Mouse (Mus musculus): Measurements from ENCODE around the gene Acta2.

Acta2 gene

DNA sequence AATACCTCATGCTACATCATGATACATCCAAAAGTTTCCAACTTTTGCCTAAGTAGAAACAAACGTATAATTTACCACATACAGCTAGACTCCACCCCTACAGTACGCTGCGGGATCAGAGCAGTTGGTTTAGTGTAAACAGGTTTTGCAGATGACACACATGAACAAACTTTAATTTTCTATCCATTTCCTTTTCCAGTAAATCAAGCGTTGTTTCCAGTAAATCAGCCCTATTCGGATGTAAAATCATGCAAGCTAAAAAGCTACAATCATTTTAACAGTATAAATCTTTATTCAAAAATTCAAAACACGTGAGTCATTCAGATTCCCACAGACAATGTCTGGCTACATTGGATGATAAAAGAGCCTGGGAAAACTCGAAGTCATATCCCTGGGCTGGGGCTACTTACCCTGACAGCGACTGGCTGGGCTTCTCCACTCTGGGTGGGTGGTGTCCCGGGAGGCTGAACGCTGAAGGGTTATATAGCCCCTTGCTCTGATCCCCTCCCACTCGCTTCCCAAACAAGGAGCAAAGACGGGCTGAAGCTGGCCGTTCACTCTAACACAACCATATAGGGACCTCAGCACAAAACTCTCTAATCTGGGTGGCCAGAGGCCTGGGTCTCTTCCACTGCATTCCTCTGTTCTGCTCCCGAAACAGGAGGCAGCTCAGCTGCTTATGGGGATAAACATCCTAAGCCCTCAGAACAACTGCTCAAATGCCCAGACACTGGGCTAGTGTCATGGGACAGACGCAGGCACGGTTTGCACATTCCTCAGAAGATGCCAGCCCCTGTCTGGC is at the start of gene Acta2:
Gene Acta2, minus strand, starts transcription at position 711 of the 802 bp plus-strand sequence.
- no peak for DNase-seq (ENCODE audit: low read depth, low spot score)

DNA sequence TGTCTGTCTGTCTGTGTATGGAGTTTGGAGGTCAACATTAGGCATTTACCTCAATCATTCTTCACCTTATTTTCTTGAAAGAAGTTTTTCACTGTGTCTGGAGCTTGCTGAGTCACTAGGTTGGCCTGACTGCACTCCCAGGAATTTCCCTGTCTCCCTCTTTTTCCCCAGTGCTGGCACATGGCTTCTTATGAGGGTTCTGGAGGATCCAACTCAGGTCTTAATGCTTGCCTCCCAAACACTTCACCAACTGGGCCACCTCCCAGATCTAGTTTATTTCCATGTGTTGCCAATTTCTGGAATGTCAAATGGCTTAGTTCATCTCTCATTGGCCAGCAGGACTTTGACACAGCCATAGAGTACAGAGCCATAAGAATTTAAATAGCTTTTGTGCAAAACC is 49.5 kb upstream of the Acta2 start:
- no peak for DNase-seq (ENCODE audit: low read depth, low spot score)

DNA sequence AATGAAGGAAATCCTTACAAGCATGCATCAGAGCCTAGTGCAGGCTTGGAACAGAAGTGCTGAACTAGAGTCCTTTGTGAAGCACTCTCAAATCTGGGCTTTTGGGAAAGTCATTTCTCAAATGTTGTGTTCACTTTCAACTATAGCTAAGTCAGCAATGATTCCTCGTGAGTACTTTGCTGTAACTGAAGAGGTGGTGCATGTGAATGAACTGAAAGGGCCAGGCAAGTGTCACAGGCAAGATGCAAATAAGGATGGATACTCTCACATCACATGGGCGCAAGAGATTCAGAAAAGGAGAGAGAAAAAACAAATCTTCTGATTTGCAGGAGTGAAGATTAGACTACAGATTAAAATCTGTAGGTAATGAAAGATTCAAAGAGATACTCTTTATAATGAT is 45.0 kb upstream of the Acta2 start:
- DNase-seq (ENCODE audit: low read depth, low spot score): no peak

DNA sequence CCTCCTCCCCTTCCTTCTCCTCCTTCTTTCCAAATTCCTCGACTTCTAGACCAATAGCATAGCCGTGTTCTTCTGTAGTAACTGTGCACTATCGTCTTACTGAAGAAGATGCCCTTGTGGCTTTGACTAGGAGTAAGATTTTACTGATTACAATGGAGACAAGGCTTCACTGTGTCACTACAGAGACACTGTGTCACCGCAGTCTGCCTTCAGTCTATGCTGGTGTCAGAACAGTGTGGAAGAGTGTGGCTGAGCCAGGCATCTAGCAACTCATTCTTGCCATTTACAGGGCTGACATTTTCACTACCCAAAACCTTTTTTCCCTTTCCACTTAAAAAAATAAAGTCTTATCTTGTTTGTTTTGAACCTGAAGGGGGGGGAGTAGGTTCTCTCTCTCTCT is 43.8 kb upstream of the Acta2 start:
- DNase-seq (ENCODE audit: low read depth, low spot score): no peak

DNA sequence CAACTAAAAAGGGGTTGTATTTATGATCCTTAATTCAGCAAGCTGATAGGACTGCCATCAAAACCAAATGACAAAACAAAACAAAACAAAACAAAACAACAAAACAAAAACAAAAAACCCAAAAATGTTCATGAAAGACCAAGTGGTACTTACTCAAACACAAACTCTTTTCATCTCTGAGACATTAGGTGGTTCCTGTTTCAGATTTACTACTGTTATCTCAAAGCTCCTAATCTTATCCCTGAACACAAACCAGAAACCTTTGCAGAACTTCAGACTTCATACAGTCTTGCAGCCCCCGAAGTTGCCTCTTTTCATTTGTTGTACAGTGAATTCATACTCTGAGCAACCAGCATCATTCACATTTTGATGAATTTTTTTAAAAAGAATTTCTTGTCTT is 43.1 kb upstream of the Acta2 start:
- no peak for DNase-seq (ENCODE audit: low read depth, low spot score)

DNA sequence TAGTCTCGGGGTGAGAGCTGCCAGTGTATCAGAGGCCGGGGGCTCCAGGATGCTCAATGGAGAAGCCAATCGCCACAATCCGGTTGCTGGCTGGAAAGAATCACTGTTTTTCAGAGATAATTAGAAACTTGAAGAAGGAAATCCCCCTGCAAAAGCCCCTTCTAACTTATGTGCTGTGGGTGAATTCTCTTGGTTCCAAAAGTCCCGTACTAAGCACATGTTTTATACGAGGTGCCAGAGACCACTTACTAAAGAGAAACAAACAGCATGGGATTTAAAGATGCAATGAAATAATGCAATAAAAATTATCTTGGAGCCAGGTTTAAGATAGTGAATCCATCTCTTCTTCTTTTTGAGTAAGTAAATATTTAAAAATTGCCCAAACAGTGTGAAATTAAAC is 40.1 kb upstream of the Acta2 start:
- no peak for DNase-seq (ENCODE audit: low read depth, low spot score)

DNA sequence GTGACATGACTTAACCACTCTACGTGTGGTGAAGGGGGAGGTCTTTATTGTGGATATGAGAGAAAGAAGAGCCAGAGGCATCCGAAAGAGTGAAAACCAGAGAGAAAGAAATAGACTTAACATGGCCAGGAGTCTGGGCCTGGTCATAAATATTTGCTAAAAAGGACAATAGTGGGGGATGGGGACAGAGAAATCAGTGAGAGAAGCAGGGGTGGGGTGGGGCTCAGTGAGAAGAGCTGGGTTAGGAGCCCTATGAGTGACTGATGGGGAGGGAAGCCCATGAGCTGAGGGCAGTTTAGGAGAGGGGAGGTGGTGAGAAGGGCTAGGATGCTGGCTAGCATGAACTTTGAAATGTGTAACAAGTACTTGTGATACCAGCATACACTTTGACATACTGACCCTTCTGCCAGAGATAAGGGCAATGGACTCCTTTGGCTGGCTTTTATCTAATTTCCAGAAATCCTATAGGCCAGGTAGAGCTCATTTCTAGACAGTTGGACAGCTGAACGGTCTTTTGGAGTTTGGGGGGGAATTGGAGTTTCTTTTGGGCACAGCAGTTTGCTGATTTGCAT is 38.1 kb upstream of the Acta2 start:
- no peak for DNase-seq (ENCODE audit: low read depth, low spot score)

DNA sequence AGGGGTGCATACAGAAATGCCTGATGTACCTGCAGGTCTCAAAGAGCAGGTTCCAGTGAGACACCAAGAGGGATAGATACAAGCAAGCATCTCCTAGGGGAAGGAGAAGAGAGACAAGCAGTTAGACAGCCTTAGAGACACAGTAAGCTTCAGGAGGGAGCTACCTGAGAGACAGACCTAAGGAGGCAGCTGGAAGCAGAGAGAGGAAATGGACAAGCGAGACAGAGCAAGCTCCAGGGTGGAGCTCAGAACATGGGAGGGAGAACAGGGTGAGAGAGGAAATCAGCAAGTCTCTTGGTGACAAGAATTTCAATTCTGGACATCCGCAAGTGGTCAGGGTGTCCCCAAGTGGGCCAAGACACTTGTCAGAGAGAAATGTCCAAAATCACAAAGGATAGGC is 37.3 kb upstream of the Acta2 start:
- DNase-seq (ENCODE audit: low read depth, low spot score): no peak

DNA sequence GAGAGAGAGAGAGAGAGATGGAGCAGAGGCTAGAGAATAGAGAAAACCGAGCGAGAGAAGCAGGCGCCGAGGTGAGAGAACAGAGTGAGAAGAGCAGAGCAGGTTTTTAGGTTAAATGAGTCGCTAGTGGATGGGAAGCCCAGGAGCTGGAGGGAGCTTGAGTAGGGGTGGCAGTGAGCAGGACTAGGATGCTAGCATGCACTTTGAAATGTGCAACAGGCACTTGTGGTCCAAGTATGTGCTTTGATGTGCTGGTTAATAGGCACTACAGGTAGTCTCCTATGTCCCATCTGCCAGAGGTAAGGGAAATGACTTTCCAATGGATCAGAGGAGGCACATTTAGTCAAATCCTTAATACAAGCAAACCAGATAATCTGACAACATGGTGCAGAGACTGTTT is 36.6 kb upstream of the Acta2 start:
- no peak for DNase-seq (ENCODE audit: low read depth, low spot score)

DNA sequence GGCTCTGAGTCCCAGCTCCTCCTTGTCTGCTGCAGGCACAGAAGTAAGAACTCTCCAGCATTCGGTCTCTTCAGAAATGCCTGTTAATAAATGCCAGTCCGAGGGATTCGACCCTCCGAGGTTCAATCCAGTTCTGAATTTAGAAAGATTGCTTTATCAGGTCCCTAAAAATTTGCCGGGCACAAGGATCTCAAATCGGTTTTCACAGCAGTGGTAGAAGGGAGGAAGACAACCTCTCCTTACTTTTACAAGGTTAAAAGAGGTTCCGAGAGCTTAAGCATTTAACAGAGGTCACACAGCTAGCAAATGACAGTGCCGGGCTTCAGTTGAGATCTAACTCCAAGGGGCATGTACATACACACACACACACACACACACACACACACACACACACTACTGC is 36.0 kb upstream of the Acta2 start:
- DNase-seq (ENCODE audit: low read depth, low spot score): no peak

DNA sequence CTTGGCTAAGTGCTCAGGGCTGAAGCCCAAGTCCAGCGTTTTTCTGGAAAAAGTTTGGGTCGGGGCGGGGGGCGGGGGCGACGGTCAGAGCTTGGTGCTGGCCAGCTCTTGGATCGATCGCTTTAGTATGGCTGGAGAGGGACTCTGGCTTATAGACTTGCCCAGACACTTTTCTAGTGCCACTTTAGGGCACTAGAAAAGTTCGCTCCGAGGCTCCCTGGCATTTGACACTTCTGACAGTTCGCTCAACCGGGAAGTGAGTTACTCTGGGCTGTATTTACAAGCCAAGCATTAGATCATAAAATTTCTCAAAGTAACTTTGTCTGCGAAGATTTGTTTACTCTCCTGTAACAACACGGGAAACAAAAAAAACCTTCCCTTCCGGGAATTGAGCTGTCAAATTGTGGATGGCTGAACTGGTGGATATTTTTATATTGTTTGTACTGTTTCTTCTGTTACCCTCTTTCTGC is 35.5 kb upstream of the Acta2 start:
- DNase-seq (ENCODE audit: low read depth, low spot score): no peak

DNA sequence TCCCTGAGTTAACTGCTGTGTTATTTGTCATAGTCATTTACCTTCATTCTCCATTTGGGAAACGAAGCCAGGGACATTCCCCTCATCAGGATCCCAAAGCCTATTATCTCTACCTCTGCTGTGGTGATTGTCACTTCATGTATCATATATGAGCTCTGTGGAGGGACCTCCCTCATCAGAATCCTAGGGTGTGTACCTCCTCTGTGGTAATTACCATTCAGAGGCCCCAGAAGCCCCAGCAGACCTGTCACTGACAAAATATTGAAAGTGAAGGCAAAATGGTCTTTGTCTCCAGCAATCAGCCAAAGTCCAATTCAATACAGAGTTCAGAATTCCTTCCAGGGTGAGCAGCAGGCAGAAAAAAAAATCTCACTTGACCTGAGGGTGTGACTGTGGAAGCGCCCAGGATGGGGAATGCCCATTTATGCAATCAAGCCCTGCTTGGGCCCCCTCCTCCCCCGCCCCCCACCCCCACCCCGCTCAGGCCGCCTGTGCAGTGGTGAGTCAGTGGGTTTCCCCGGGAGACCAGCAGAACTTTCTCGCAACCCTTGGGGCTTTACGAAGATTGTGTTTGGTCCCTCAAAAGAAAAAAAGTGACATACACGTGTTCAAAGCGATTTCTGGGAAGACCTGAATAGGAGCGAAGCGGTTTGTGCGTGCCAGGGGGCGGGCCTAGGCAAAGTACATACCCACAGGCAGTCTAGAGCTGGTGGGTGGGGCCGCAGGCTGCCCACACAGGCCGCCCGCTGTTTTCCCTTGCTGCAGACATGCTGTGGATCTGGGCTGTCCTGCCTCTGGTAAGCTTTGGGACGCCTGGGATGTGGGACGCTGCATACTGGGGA is 34.8 kb upstream of the Acta2 start, which contains the start of gene Fas:
Gene Fas, plus strand, starts transcription at position 719 of the 842 bp plus-strand sequence.
- no peak for DNase-seq (ENCODE audit: low read depth, low spot score)

DNA sequence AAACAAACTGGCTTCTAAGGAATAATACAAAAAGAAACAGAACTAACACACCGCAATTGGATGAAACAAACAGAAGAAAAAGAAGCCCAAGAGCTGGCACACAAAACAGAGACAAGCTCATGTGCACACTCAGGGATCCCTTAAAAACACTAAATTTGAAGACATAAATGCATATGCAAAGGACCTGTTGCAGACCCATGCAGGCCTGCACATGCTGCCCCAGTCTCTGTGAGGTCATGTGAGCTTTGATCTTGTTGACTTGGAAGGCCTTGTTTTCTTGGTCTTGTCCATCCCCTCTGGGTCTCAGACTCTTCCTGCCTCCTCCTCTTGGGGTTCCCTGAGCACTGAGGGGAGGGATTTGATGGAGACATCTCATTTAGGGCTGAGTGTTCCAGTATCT is 33.3 kb upstream of the Acta2 start:
- no peak for DNase-seq (ENCODE audit: low read depth, low spot score)

DNA sequence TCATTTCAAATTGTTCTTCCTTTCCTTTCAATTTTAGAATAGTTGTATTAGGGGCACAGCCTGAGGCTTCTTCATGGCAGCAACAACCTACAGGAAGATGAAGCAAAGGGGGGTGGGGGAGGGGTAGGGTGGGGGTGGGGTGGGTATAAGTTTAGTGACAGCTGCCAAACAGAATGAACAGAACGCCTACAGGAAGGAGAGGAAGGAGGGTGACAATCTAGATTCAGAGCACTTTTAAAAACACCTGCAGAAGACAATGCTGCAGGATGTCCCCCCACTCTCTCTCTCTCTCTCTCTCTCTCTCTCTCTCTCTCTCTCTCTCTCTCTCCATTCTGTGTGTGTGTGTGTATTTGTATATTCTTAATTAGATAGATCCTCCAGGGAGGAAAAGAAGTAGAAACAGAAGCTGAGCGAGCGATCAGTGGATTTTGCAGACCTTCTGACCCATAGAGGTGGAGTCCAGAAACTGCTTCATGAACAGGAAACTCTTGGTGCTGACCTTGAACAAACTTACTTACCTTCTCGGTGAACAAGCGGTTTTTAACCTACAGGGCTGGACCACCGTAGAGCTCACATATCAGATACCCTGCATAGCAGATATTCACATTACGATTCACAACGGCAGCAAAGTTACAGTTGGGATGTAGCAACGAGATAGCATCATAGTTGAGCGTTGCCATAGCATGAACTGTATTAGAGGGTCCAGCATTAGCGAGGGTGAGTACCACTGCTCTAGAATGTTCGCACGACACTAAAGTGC is 32.4 kb upstream of the Acta2 start:
- DNase-seq (ENCODE audit: low read depth, low spot score): no peak

DNA sequence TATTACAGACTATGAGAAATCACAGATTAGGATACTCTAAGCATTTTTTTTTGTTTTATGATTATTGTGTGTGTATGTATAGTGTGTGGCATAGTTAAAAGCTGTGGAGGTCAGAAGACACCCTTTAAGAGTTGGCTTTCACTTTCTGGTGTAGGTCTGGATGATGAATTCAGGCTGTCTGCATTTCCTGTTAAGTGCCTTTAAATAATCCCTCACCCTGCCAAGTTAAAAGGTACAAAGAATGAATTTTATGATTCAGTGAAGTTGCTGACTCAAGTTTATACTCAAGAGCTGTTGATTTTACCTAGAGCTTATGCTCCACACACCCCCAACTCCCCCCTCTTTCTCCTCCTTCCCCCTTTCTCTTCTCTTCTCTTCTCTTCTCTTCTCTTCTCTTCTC is 31.8 kb upstream of the Acta2 start:
- no peak for DNase-seq (ENCODE audit: low read depth, low spot score)

DNA sequence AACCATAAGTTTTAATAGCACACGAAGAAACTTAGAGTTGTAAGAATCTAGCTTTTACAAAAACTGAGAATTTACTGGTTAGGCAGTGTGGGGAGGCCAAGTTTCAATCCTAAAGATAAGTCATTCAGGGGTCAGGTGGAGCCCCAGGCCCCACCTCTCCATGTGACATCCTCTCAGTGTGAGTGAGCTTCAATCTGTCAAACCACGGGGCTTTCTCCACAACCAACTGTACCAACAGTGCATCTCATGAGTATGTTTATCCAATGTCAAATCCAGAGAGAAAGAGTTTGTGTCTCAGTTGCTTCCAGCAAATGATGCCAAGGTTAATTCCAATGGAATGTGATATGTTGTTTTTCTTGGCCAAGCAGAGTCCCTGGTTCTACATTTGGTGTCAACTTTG is 29.4 kb upstream of the Acta2 start:
- no peak for DNase-seq (ENCODE audit: low read depth, low spot score)

DNA sequence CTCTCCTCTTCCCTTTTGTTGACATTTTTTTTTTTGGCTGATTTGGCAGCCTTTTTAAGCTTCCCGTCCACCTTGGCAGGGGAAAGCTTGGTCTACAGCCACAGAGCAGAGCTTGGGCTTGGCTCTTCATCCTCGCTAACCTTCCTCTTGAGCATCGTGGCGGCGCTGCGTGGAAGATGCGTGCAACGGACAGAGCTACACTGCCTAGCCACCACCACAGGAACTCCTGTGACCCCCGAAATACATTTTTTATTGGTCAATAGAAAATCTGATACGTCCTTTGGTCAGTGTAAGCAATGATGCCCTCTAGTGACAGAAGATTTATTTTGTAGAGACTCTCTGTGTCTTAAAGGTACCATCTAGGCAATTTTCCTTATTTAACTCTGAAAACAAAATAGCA is 29.0 kb upstream of the Acta2 start:
- DNase-seq (ENCODE audit: low read depth, low spot score): no peak

DNA sequence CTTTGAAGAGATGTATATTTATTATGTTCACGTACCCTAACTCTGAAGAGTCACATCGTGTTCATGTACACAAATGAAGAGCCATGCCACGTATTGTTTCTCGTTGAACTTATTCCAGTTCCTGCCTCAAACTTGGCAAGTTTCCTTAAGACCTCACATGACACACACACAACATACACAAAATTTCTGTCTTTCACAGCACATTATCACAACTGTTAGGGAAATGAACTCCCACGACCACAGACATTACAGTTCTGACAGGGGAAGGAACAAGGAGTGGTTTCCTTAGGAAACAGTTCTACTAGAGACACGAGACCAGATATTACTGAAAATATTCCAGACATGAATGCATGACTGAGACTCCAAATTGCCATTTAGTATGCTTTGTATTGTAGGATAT is 28.2 kb upstream of the Acta2 start:
- no peak for DNase-seq (ENCODE audit: low read depth, low spot score)

DNA sequence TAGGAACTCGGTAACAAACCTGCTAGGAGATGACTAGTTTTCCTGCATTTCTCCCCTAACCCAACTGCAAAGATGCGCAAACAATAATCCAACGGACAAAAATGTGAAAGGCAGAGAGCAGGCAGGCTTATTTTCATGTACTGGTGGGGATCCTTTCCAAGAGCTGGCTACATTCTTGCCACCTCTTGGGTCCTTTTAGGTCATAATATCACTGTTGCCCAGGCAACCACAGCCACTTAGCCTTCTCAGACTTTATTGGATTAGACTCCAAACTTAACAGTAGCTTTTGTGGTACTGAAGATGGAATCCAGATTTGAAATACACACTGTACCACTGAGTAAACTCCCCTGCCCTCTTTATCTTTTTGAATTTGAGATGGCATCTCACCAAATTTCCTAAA is 22.7 kb upstream of the Acta2 start:
- DNase-seq (ENCODE audit: low read depth, low spot score): no peak

DNA sequence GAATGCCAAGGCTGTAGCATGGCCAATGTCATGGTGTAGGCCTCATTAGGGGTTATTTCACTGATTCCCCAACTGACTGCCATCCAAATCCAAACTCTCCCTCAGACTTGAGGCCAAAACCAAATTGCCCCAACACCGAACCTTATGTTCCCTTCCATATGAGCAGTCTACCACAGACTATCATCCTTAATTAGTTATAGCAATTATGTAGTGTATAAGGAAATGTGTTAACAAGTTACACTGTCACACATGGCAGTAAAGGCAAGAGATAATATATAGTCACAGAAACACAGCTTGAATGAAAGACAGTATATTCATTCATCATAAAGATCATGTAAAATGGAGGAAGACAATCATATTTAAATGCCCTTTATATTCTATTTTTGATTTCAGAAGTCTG is 17.7 kb upstream of the Acta2 start:
- DNase-seq (ENCODE audit: low read depth, low spot score): no peak

DNA sequence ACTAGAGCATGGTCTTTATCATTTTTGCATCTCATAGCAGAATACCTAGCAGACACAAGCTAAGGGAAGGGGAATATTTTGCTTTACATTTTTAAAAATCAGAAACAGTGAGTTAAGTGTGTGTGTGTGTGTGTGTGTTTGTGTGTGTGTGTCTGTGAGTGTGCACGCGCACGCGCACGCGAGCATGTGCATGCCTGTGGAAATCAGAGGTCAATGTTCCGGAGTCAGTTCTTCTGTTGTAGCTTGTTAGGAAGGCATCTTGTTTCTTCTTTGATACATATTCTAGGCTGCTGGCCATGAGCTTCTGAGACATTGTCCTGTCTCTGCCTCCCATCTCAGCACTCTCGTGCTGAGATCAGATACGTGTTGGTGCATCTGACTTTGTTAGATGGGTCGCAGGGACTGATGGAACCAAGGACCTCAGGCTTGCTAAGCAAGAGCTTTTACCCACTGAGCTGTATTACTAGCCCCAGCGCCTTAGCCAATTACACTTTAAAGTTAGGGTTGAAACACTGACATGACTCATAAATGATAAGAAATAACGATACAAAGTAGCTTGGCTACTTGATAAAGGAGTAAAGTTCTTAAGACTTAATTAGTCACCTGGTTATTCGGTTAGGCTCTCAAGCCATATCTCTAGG is 15.6 kb upstream of the Acta2 start:
- DNase-seq (ENCODE audit: low read depth, low spot score): no peak
